Mouse (Mus musculus): ENCODE measurements around the gene Camsap2. TPM values are rescaled to one million over a fixed set of nuclear protein-coding genes. Genes with fewer than 3 reads are reported as not detected.
A peak's percentile ranks its signal among the peaks of the same experiment; 100 is the strongest.

Gene Camsap2
- polyA plus RNA-seq, 1 experiment from 2014 or later = 13.2 TPM

- Histone ChIP-seq H3K4me1 (replicated peaks; ENCODE audit: control insufficient read depth, insufficient read depth, low read length) (peaks cover 22% of the 10 kb centered on the region), H3K4me3 (ENCODE audit: low read depth, low read length) (no peak overlapping the region), H3K36me3 (ENCODE audit: control insufficient read depth, insufficient read depth, low read length) (no peaks in the 10 kb centered on the region), H3K27ac (ENCODE audit: low read depth, low read length) (no peak overlapping the region), H3K4me2 (peak overlapping the region; percentile 11; the same call in 1 of the 2 replicates), H3K27me3 (replicated peaks; ENCODE audit: control insufficient read depth, insufficient read depth, low read length) (peaks cover 40% of the 10 kb centered on the region), H3K9ac (ENCODE audit: low read depth, low read length) (no peak overlapping the region), H3K9me3 (ENCODE audit: control insufficient read depth, low read length) (no peaks in the 10 kb centered on the region)
- 41% methylated on average over 11 of the region's 11 CpGs for WGBS
- DNase-seq (ENCODE audit: low spot score) (no peak), ATAC-seq (replicated peaks; ENCODE audit: low FRiP score) (no peak)
Measured at GRCm38 (mm10) chr1:136230201-136230600, 115.7 kb downstream of the Camsap2 start.

GRCm38 (mm10) chr1:136229040-136229373 is 116.9 kb downstream of the Camsap2 start:
- no peak for ATAC-seq (replicated peaks; ENCODE audit: low FRiP score)
- Histone ChIP-seq H3K36me3 (ENCODE audit: control insufficient read depth, insufficient read depth, low read length) (no peaks in the 10 kb centered on the region), H3K27ac (ENCODE audit: low read depth, low read length) (no peak overlapping the region), H3K4me3 (ENCODE audit: low read depth, low read length) (no peak overlapping the region), H3K9ac (ENCODE audit: low read depth, low read length) (no peak overlapping the region), H3K4me2 (peak overlapping the region; percentile 51), H3K9me3 (ENCODE audit: control insufficient read depth, low read length) (no peaks in the 10 kb centered on the region), H3K27me3 (replicated peaks; ENCODE audit: control insufficient read depth, insufficient read depth, low read length) (peaks cover 29% of the 10 kb centered on the region), H3K4me1 (replicated peaks; ENCODE audit: control insufficient read depth, insufficient read depth, low read length) (peaks cover 22% of the 10 kb centered on the region)
- no peak for DNase-seq (ENCODE audit: low spot score)
- 53% methylated on average over 6 of the region's 6 CpGs for WGBS

GRCm38 (mm10) chr1:136228328-136229039 is 117.4 kb downstream of the Camsap2 start:
- DNase-seq (ENCODE audit: low spot score) = peak; percentile 40
- Histone ChIP-seq H3K27me3 (replicated peaks; ENCODE audit: control insufficient read depth, insufficient read depth, low read length) (peaks cover 24% of the 10 kb centered on the region), H3K9ac (ENCODE audit: low read depth, low read length) (0 out of 2 replicates have a peak overlapping the region, but pooled peaks have one; percentile 34), H3K4me1 (replicated peaks; ENCODE audit: control insufficient read depth, insufficient read depth, low read length) (peaks cover 22% of the 10 kb centered on the region), H3K27ac (ENCODE audit: low read depth, low read length) (no peak overlapping the region), H3K36me3 (ENCODE audit: control insufficient read depth, insufficient read depth, low read length) (no peaks in the 10 kb centered on the region), H3K4me2 (peak overlapping the region; percentile 51), H3K4me3 (ENCODE audit: low read depth, low read length) (no peak overlapping the region), H3K9me3 (ENCODE audit: control insufficient read depth, low read length) (no peaks in the 10 kb centered on the region)
- peak; percentile 50 for ATAC-seq (replicated peaks; ENCODE audit: low FRiP score)
- WGBS = 15% methylated on average over 12 of the region's 13 CpGs

- H3K9me3 ChIP-seq (ENCODE audit: control insufficient read depth, low read length) = no peaks in the 10 kb centered on the region
- DNase-seq (ENCODE audit: low spot score) (no peak), ATAC-seq (replicated peaks; ENCODE audit: low FRiP score) (no peak)
- no peak overlapping the region for H3K27ac ChIP-seq (ENCODE audit: low read depth, low read length)
- WGBS = 65% methylated on average over 4 of the region's 4 CpGs
- H3K9ac ChIP-seq (ENCODE audit: low read depth, low read length) = no peak overlapping the region
- no peak overlapping the region for H3K4me2 ChIP-seq
- no peak overlapping the region for H3K4me3 ChIP-seq (ENCODE audit: low read depth, low read length)
- H3K27me3 ChIP-seq (replicated peaks; ENCODE audit: control insufficient read depth, insufficient read depth, low read length) = peaks cover 18% of the 10 kb centered on the region
- no peaks in the 10 kb centered on the region for H3K36me3 ChIP-seq (ENCODE audit: control insufficient read depth, insufficient read depth, low read length)
- H3K4me1 ChIP-seq (replicated peaks; ENCODE audit: control insufficient read depth, insufficient read depth, low read length) = peaks cover 22% of the 10 kb centered on the region
Measured at GRCm38 (mm10) chr1:136227870-136228269, 118.0 kb downstream of the Camsap2 start.

- Histone ChIP-seq H3K4me2 (no peak overlapping the region), H3K36me3 (ENCODE audit: control insufficient read depth, insufficient read depth, low read length) (no peaks in the 10 kb centered on the region), H3K9me3 (ENCODE audit: control insufficient read depth, low read length) (no peaks in the 10 kb centered on the region), H3K4me3 (ENCODE audit: low read depth, low read length) (no peak overlapping the region), H3K27me3 (replicated peaks; ENCODE audit: control insufficient read depth, insufficient read depth, low read length) (peaks cover 7% of the 10 kb centered on the region), H3K9ac (ENCODE audit: low read depth, low read length) (no peak overlapping the region), H3K4me1 (replicated peaks; ENCODE audit: control insufficient read depth, insufficient read depth, low read length) (peaks cover 22% of the 10 kb centered on the region), H3K27ac (ENCODE audit: low read depth, low read length) (no peak overlapping the region)
- ATAC-seq (replicated peaks; ENCODE audit: low FRiP score) (no peak), DNase-seq (ENCODE audit: low spot score) (no peak)
- WGBS = 84% methylated on average over 8 of the region's 8 CpGs
Measured at GRCm38 (mm10) chr1:136226626-136227025, 119.3 kb downstream of the Camsap2 start.

GRCm38 (mm10) chr1:136225846-136226245 is 120.1 kb downstream of the Camsap2 start:
- Histone ChIP-seq H3K9ac (ENCODE audit: low read depth, low read length) (no peak overlapping the region), H3K27ac (ENCODE audit: low read depth, low read length) (no peak overlapping the region), H3K36me3 (ENCODE audit: control insufficient read depth, insufficient read depth, low read length) (no peaks in the 10 kb centered on the region), H3K4me3 (ENCODE audit: low read depth, low read length) (no peak overlapping the region), H3K27me3 (replicated peaks; ENCODE audit: control insufficient read depth, insufficient read depth, low read length) (peaks cover 4% of the 10 kb centered on the region), H3K9me3 (ENCODE audit: control insufficient read depth, low read length) (no peaks in the 10 kb centered on the region), H3K4me1 (replicated peaks; ENCODE audit: control insufficient read depth, insufficient read depth, low read length) (peaks cover 19% of the 10 kb centered on the region), H3K4me2 (no peak overlapping the region)
- 87% methylated on average over 8 of the region's 8 CpGs for WGBS
- no peak for ATAC-seq (replicated peaks; ENCODE audit: low FRiP score)
- no peak for DNase-seq (ENCODE audit: low spot score)

GRCm38 (mm10) chr1:136223758-136224342 is 122.1 kb downstream of the Camsap2 start:
- Histone ChIP-seq H3K4me3 (ENCODE audit: low read depth, low read length) (no peak overlapping the region), H3K9ac (ENCODE audit: low read depth, low read length) (no peak overlapping the region), H3K4me1 (replicated peaks; ENCODE audit: control insufficient read depth, insufficient read depth, low read length) (peaks cover 4% of the 10 kb centered on the region), H3K27ac (ENCODE audit: low read depth, low read length) (no peak overlapping the region), H3K4me2 (no peak overlapping the region), H3K9me3 (ENCODE audit: control insufficient read depth, low read length) (no peaks in the 10 kb centered on the region), H3K36me3 (ENCODE audit: control insufficient read depth, insufficient read depth, low read length) (no peaks in the 10 kb centered on the region), H3K27me3 (replicated peaks; ENCODE audit: control insufficient read depth, insufficient read depth, low read length) (peaks cover 2% of the 10 kb centered on the region; the same call in 1 of the 2 replicates)
- DNase-seq (ENCODE audit: low spot score) (no peak), ATAC-seq (replicated peaks; ENCODE audit: low FRiP score) (no peak)
- WGBS = 82% methylated on average over 10 of the region's 10 CpGs

- Histone ChIP-seq H3K4me1 (replicated peaks; ENCODE audit: control insufficient read depth, insufficient read depth, low read length) (no peaks in the 10 kb centered on the region), H3K27ac (ENCODE audit: low read depth, low read length) (no peak overlapping the region), H3K9ac (ENCODE audit: low read depth, low read length) (no peak overlapping the region), H3K4me3 (ENCODE audit: low read depth, low read length) (no peak overlapping the region), H3K9me3 (ENCODE audit: control insufficient read depth, low read length) (no peaks in the 10 kb centered on the region), H3K36me3 (ENCODE audit: control insufficient read depth, insufficient read depth, low read length) (no peaks in the 10 kb centered on the region), H3K4me2 (no peak overlapping the region), H3K27me3 (replicated peaks; ENCODE audit: control insufficient read depth, insufficient read depth, low read length) (peaks cover 2% of the 10 kb centered on the region; the same call in 1 of the 2 replicates)
- DNase-seq (ENCODE audit: low spot score) (no peak), ATAC-seq (replicated peaks; ENCODE audit: low FRiP score) (no peak)
- 85% methylated on average over 10 of the region's 10 CpGs for WGBS
Measured at GRCm38 (mm10) chr1:136222386-136222785, 123.5 kb downstream of the Camsap2 start.
